Mouse (Mus musculus): ENCODE data around the gene Cdrt4.

Cdrt4 gene

GRCm38 (mm10) chr11:62997039-62997717 lies 46.2 kb downstream of the Cdrt4 start:
- DNase-seq, result no peak

GRCm38 (mm10) chr11:62997718-62998281 lies 46.8 kb downstream of the Cdrt4 start:
- DNase-seq, result peak; percentile 20 to 41

- no peak for DNase-seq
Measured at GRCm38 (mm10) chr11:63000126-63000525, 49.1 kb downstream of the Cdrt4 start.

GRCm38 (mm10) chr11:63004617-63005016 lies 53.6 kb downstream of the Cdrt4 start:
- DNase-seq, result no peak

- no peak for DNase-seq
Measured at GRCm38 (mm10) chr11:63007376-63007775, 56.4 kb downstream of the Cdrt4 start.

- DNase-seq, result peak; percentile 41 to 55
Measured at GRCm38 (mm10) chr11:63008004-63008403, 57.0 kb downstream of the Cdrt4 start.

- DNase-seq, result no peak
Measured at GRCm38 (mm10) chr11:63009761-63010160, 58.8 kb downstream of the Cdrt4 start.

- no peak for DNase-seq
Measured at GRCm38 (mm10) chr11:63017327-63018082, 66.5 kb downstream of the Cdrt4 start.

- no peak for DNase-seq
Measured at GRCm38 (mm10) chr11:63018083-63018622, 67.2 kb downstream of the Cdrt4 start.

- DNase-seq, result peak in 1 of 2 experiments; percentile 45
Measured at GRCm38 (mm10) chr11:63020633-63021032, 69.6 kb downstream of the Cdrt4 start.

GRCm38 (mm10) chr11:63021141-63021806 lies 70.3 kb downstream of the Cdrt4 start:
- DNase-seq, result no peak

- DNase-seq, result no peak
Measured at GRCm38 (mm10) chr11:63023461-63023860, 72.5 kb downstream of the Cdrt4 start.

- no peak for DNase-seq
Measured at GRCm38 (mm10) chr11:63024136-63024535, 73.1 kb downstream of the Cdrt4 start.

GRCm38 (mm10) chr11:63025476-63025875 lies 74.5 kb downstream of the Cdrt4 start:
- DNase-seq, result no peak

GRCm38 (mm10) chr11:63026651-63027141 lies 75.7 kb downstream of the Cdrt4 start:
- DNase-seq, result no peak

GRCm38 (mm10) chr11:63028131-63028530 lies 77.1 kb downstream of the Cdrt4 start:
- DNase-seq, result no peak

GRCm38 (mm10) chr11:63029148-63029714 lies 78.2 kb downstream of the Cdrt4 start:
- DNase-seq, result no peak

- no peak for DNase-seq
Measured at GRCm38 (mm10) chr11:63029721-63030120, 78.7 kb downstream of the Cdrt4 start.

GRCm38 (mm10) chr11:63035420-63036211 lies 84.6 kb downstream of the Cdrt4 start:
- DNase-seq, result no peak

GRCm38 (mm10) chr11:63040002-63040661 lies 89.1 kb downstream of the Cdrt4 start:
- no peak for DNase-seq

Data from kidney, postnatal 25 days (tissue).